Mouse (Mus musculus): Measurements from ENCODE around the gene Eef1g. TPM values are rescaled to one million over a fixed set of nuclear protein-coding genes. Genes with fewer than 3 reads are reported as not detected.
"Not testable (repeated sequence)": the region's sequence is repeated elsewhere in the genome, so short reads cannot be mapped to it uniquely, and the experiment has no call there.

The Eef1g gene
- polyA plus RNA-seq, 1 experiment from 2014 or later, result 346 TPM

DNA sequence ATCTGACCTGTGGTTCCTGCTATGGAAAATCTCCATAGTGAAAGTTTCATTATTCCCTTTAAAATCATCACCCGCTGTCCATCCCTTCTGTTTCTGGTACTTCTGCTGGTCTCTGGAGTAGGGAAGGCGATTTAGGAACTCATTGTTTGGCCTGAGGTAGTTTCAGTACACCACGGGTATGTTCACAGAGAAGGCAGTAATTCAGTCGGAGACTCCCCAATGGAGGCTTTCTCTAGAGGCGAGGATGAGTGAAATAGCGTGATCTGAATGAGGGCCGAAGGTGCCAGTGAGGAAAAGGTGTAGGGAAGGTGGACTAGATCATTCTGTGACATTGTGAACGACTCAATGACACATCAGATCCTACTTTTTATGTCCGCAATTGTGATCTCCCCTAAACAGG, 12.7 kb upstream of the Eef1g start:
- H3K4me2 ChIP-seq (ENCODE audit: low read length), result peak overlapping the region; percentile 98
- H3K4me1 ChIP-seq (replicated peaks; ENCODE audit: control insufficient read depth, insufficient read depth, low read length), result peaks cover 35% of the 10 kb centered on the region
- peak overlapping the region; percentile 73 for H3K9ac ChIP-seq (replicated peaks; ENCODE audit: low read depth, low read length)
- peak overlapping the region; percentile 79 for H3K4me3 ChIP-seq (replicated peaks; ENCODE audit: low read length)
- no peak for ATAC-seq
- H3K27me3 ChIP-seq (replicated peaks; ENCODE audit: control insufficient read depth, insufficient read depth, low read length), result no peaks in the 10 kb centered on the region
- H3K9me3 ChIP-seq (ENCODE audit: control insufficient read depth, low read length), result no peaks in the 10 kb centered on the region
- WGBS, result 3% methylated on average over 9 of the region's 9 CpGs
- H3K27ac ChIP-seq (ENCODE audit: low read length), result peak overlapping the region; percentile 73
- peaks cover 23% of the 10 kb centered on the region for H3K36me3 ChIP-seq (ENCODE audit: control insufficient read depth, insufficient read depth)

DNA sequence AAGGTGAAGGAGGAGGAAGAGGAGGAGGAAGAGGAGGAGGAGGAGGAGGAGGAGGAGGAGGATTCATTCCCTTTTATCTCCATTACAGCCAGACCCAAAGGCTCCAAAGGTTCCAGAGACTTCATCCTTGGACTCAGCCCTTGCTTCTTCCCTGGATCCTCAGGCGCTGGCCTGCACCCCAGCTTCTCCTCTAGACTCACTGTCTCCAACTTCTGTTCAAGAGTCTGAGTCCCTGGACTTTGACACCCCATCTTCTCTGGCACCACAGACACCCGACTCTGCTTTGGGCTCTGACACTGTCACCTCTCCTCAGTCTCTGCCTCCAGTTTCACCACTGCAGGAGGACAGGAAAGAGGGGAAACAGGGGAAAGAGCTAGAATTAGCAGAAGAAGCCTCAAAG, 4.6 kb upstream of the Eef1g start:
- Histone ChIP-seq H3K27ac (ENCODE audit: low read length) (no peak overlapping the region), H3K4me2 (ENCODE audit: low read length) (no peak overlapping the region), H3K9ac (replicated peaks; ENCODE audit: low read depth, low read length) (no peak overlapping the region), H3K27me3 (replicated peaks; ENCODE audit: control insufficient read depth, insufficient read depth, low read length) (no peaks in the 10 kb centered on the region), H3K36me3 (ENCODE audit: control insufficient read depth, insufficient read depth) (peaks cover 45% of the 10 kb centered on the region), H3K4me1 (replicated peaks; ENCODE audit: control insufficient read depth, insufficient read depth, low read length) (peaks cover 10% of the 10 kb centered on the region), H3K4me3 (replicated peaks; ENCODE audit: low read length) (no peak overlapping the region), H3K9me3 (ENCODE audit: control insufficient read depth, low read length) (no peaks in the 10 kb centered on the region)
- ATAC-seq, result no peak
- 90% methylated on average over 2 of the region's 2 CpGs for WGBS

DNA sequence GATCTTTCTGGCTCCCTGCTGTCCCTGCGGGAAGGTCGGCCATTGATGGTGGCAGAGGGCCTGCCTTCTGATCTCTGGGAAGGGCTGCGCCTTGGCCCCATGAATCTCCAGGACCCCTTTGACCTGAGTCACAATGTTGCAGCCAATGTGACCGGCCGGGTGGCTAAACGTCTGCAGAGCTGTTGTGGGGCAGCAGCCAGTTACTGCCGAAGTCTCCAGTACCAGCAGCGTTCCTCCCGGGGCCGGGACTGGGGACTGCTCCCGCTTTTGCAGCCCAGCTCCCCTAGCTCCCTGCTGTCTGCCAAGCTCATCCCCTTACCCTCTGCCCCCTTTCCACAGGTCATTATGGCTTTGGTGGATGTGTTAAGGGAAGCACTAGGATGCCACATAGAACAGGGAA, 1.8 kb upstream of the Eef1g start:
- Histone ChIP-seq H3K4me2 (ENCODE audit: low read length) (no peak overlapping the region), H3K9me3 (ENCODE audit: control insufficient read depth, low read length) (no peaks in the 10 kb centered on the region), H3K27ac (ENCODE audit: low read length) (no peak overlapping the region), H3K9ac (replicated peaks; ENCODE audit: low read depth, low read length) (no peak overlapping the region), H3K4me1 (replicated peaks; ENCODE audit: control insufficient read depth, insufficient read depth, low read length) (peaks cover 19% of the 10 kb centered on the region), H3K4me3 (replicated peaks; ENCODE audit: low read length) (no peak overlapping the region), H3K36me3 (ENCODE audit: control insufficient read depth, insufficient read depth) (peaks cover 40% of the 10 kb centered on the region), H3K27me3 (replicated peaks; ENCODE audit: control insufficient read depth, insufficient read depth, low read length) (no peaks in the 10 kb centered on the region)
- ATAC-seq, result no peak
- 93% methylated on average over 11 of the region's 11 CpGs for WGBS

DNA sequence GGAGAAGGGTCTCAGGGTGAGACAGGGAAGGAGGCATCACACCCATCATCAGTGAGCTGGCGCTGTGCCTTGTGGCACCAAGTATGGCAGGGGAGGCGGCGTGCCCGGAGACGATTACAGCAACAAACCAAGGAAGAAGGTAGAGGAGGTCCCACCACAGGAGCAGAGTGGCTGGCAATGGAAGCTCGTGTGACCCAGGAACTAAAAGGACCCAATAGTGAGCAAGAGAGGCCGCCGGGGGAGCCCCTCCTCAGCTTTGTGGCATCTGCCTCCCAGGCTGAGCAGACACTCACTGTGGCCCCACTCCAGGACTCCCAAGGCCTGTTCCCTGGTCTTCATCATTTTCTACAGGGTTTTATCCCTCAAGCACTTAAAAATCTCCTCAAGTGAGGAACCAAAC, 1.1 kb upstream of the Eef1g start:
- H3K27me3 ChIP-seq (replicated peaks; ENCODE audit: control insufficient read depth, insufficient read depth, low read length), result no peaks in the 10 kb centered on the region
- peak overlapping the region; percentile 59; the same call in 1 of the 2 replicates for H3K4me2 ChIP-seq (ENCODE audit: low read length)
- H3K36me3 ChIP-seq (ENCODE audit: control insufficient read depth, insufficient read depth), result peaks cover 36% of the 10 kb centered on the region
- peaks cover 19% of the 10 kb centered on the region for H3K4me1 ChIP-seq (replicated peaks; ENCODE audit: control insufficient read depth, insufficient read depth, low read length)
- H3K9me3 ChIP-seq (ENCODE audit: control insufficient read depth, low read length), result no peaks in the 10 kb centered on the region
- H3K9ac ChIP-seq (replicated peaks; ENCODE audit: low read depth, low read length), result no peak overlapping the region
- H3K4me3 ChIP-seq (replicated peaks; ENCODE audit: low read length), result no peak overlapping the region
- H3K27ac ChIP-seq (ENCODE audit: low read length), result no peak overlapping the region; the same call in 1 of the 2 replicates
- no peak for ATAC-seq
- WGBS, result 82% methylated on average over 8 of the region's 8 CpGs

DNA sequence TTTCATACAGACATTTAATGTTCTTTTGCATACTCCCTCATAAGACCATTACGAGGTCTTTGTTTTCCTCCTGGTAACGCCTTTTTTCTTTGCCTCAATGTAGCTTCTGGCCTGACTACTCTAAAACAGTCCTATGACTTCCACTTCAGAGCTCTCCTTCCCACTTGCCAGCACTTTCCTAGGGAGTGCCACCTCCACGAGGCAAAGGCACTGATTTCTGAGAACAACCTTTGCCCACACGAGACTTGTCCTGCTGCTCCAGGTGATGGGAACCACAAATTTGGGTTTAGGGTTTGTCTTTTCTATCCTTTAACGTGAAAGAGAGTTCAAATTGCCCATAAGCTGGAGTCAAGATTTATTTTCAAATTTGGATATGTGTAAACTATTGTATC, 647 bp upstream of the Eef1g start:
- peak overlapping the region; percentile 54 for H3K4me3 ChIP-seq (replicated peaks; ENCODE audit: low read length)
- H3K27me3 ChIP-seq (replicated peaks; ENCODE audit: control insufficient read depth, insufficient read depth, low read length), result no peaks in the 10 kb centered on the region
- peaks cover 19% of the 10 kb centered on the region for H3K4me1 ChIP-seq (replicated peaks; ENCODE audit: control insufficient read depth, insufficient read depth, low read length)
- H3K4me2 ChIP-seq (ENCODE audit: low read length), result peak overlapping the region; percentile 59
- peak overlapping the region; percentile 85 for H3K27ac ChIP-seq (ENCODE audit: low read length)
- H3K9ac ChIP-seq (replicated peaks; ENCODE audit: low read depth, low read length), result peak overlapping the region; percentile 52
- no peak for ATAC-seq
- no peaks in the 10 kb centered on the region for H3K9me3 ChIP-seq (ENCODE audit: control insufficient read depth, low read length)
- peaks cover 40% of the 10 kb centered on the region for H3K36me3 ChIP-seq (ENCODE audit: control insufficient read depth, insufficient read depth)
- 43% methylated on average over 5 of the region's 5 CpGs for WGBS

DNA sequence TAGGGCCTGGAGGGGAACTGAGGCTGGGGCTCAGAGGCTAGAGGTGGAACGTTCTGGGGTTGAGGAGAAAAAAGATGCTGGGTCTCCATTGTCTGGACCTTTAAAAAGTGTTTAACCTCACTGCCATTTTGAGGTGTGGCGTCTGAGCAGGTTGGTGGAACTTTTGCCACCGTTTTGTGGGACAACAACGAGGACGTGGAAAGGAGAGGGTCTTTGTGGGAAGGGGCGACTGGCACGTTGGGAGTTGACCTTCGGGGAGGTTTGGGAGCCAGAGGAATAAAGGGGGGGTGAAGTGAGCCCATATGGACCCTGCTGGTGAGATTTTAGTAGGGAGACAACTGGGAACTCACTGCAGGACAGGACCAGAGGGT, 517 bp downstream of the Eef1g start:
- H3K9ac ChIP-seq (replicated peaks; ENCODE audit: low read depth, low read length), result peak overlapping the region; percentile 64
- peaks cover 43% of the 10 kb centered on the region for H3K36me3 ChIP-seq (ENCODE audit: control insufficient read depth, insufficient read depth)
- under 1% methylated on average over 8 of the region's 8 CpGs for WGBS
- 0 out of 2 replicates have a peak, but pooled peaks have one; percentile 0 for ATAC-seq
- peak overlapping the region; percentile 85 for H3K4me2 ChIP-seq (ENCODE audit: low read length)
- H3K9me3 ChIP-seq (ENCODE audit: control insufficient read depth, low read length), result no peaks in the 10 kb centered on the region
- peak overlapping the region; percentile 73 for H3K4me3 ChIP-seq (replicated peaks; ENCODE audit: low read length)
- H3K4me1 ChIP-seq (replicated peaks; ENCODE audit: control insufficient read depth, insufficient read depth, low read length), result peaks cover 19% of the 10 kb centered on the region
- peak overlapping the region; percentile 61 for H3K27ac ChIP-seq (ENCODE audit: low read length)
- H3K27me3 ChIP-seq (replicated peaks; ENCODE audit: control insufficient read depth, insufficient read depth, low read length), result no peaks in the 10 kb centered on the region

DNA sequence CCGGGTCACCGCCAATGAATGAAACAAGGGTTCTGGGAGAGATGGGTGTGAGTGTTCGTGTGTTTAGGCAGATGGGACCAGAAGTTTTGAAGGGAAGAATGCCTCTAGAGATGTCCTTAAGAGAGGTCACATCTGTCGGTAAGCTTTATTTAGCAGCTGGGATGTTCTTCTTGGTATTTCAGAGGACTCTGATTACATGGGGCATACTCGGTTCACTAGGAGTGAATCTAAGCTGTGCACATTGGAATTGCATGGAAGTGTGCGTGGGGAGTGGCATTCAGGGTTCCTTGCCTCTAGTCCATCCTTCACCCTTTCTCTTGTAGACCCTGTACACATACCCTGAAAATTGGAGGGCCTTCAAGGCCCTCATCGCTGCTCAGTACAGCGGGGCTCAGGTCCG, 1.1 kb downstream of the Eef1g start:
- Histone ChIP-seq H3K9me3 (ENCODE audit: control insufficient read depth, low read length) (no peaks in the 10 kb centered on the region), H3K27me3 (replicated peaks; ENCODE audit: control insufficient read depth, insufficient read depth, low read length) (no peaks in the 10 kb centered on the region), H3K4me2 (ENCODE audit: low read length) (peak overlapping the region; percentile 85), H3K9ac (replicated peaks; ENCODE audit: low read depth, low read length) (peak overlapping the region; percentile 64), H3K4me1 (replicated peaks; ENCODE audit: control insufficient read depth, insufficient read depth, low read length) (peaks cover 19% of the 10 kb centered on the region), H3K4me3 (replicated peaks; ENCODE audit: low read length) (peak overlapping the region; percentile 73), H3K36me3 (ENCODE audit: control insufficient read depth, insufficient read depth) (peaks cover 46% of the 10 kb centered on the region), H3K27ac (ENCODE audit: low read length) (no peak overlapping the region; the same call in 1 of the 2 replicates)
- ATAC-seq, result no peak
- under 1% methylated on average over 7 of the region's 9 CpGs for WGBS

DNA sequence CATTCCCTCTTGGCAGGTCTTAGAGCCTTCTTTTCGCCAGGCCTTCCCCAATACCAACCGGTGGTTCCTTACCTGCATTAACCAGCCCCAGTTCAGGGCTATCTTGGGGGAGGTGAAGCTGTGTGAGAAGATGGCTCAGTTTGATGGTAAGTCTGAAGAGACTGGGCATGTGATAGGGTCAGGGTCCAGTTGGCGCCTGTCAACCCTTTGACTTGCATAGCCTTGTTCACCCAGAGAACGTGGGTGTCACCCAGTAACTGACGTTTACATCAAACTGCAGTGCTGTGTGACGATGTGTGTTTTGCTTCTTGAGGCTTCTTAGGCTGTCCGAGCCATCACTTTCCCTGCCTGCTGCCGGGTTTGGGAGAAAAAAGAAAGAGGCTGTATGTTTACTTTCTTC, 5.7 kb downstream of the Eef1g start:
- H3K9me3 ChIP-seq (ENCODE audit: control insufficient read depth, low read length); H3K4me1 ChIP-seq (replicated peaks; ENCODE audit: control insufficient read depth, insufficient read depth, low read length); H3K4me3 ChIP-seq (replicated peaks; ENCODE audit: low read length); H3K9ac ChIP-seq (replicated peaks; ENCODE audit: low read depth, low read length); H3K4me2 ChIP-seq (ENCODE audit: low read length); H3K27me3 ChIP-seq (replicated peaks; ENCODE audit: control insufficient read depth, insufficient read depth, low read length); H3K27ac ChIP-seq (ENCODE audit: low read length); ATAC-seq: not testable (repeated sequence)
- H3K36me3 ChIP-seq (ENCODE audit: control insufficient read depth, insufficient read depth), result peaks cover 54% of the 10 kb centered on the region
- WGBS, result 93% methylated on average over 8 of the region's 8 CpGs

DNA sequence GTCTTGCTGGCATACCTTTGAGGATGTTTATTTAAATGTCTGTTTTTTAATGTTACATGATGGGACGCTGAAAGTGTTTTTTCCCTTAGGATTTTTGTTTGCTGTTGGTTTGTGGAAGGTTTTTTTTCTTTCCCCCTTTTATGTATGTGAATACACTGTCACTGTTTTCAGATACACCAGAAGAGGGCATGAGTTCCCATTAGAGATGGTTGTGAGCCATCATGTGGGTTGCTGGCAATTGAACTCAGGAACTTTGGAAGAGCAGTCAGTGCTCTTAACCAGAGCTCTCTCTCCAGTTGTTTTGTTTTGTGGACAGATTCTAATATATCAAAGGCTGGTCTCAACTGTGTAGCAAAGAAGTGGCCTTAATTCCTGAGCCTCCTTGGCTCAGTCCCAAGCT, 7.8 kb downstream of the Eef1g start:
- Histone ChIP-seq H3K36me3 (ENCODE audit: control insufficient read depth, insufficient read depth) (peaks cover 65% of the 10 kb centered on the region), H3K4me3 (replicated peaks; ENCODE audit: low read length) (no peak overlapping the region), H3K4me2 (ENCODE audit: low read length) (no peak overlapping the region), H3K4me1 (replicated peaks; ENCODE audit: control insufficient read depth, insufficient read depth, low read length) (no peaks in the 10 kb centered on the region), H3K27me3 (replicated peaks; ENCODE audit: control insufficient read depth, insufficient read depth, low read length) (no peaks in the 10 kb centered on the region), H3K9me3 (ENCODE audit: control insufficient read depth, low read length) (no peaks in the 10 kb centered on the region), H3K9ac (replicated peaks; ENCODE audit: low read depth, low read length) (no peak overlapping the region), H3K27ac (ENCODE audit: low read length) (no peak overlapping the region)
- no peak for ATAC-seq
- 87% methylated on average over 1 of the region's 1 CpGs for WGBS

DNA sequence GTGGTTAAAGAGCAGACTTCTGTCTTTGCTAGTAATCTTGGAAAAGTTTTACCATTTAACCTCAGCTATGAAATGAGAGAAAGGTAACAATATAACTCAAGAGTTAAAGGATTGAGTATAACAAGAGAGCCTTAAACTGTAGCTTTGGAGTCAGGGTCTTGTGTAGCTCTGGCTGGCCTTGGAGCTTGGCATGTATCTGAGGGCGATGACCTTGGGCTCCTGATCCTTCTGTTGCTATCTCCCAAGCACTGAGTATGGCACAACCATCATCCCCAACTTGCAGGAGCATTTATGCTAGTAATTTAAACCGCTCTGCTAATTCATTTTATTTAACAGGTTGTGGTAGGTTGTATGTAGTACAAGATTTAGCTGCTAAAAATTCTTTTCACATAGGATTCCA, 8.7 kb downstream of the Eef1g start:
- peaks cover 63% of the 10 kb centered on the region for H3K36me3 ChIP-seq (ENCODE audit: control insufficient read depth, insufficient read depth)
- no peak overlapping the region for H3K4me2 ChIP-seq (ENCODE audit: low read length)
- no peak overlapping the region for H3K4me3 ChIP-seq (replicated peaks; ENCODE audit: low read length)
- no peak overlapping the region for H3K9ac ChIP-seq (replicated peaks; ENCODE audit: low read depth, low read length)
- no peaks in the 10 kb centered on the region for H3K9me3 ChIP-seq (ENCODE audit: control insufficient read depth, low read length)
- H3K27ac ChIP-seq (ENCODE audit: low read length), result no peak overlapping the region
- WGBS, result 94% methylated on average over 2 of the region's 2 CpGs
- no peak for ATAC-seq
- H3K4me1 ChIP-seq (replicated peaks; ENCODE audit: control insufficient read depth, insufficient read depth, low read length), result no peaks in the 10 kb centered on the region
- no peaks in the 10 kb centered on the region for H3K27me3 ChIP-seq (replicated peaks; ENCODE audit: control insufficient read depth, insufficient read depth, low read length)

All from forebrain, embryonic 16.5 days (tissue).